Mouse (Mus musculus): ENCODE results near the gene Atp10a. TPM values are rescaled to one million over a fixed set of nuclear protein-coding genes. Genes with fewer than 3 reads are reported as not detected.

Gene Atp10a
- polyA plus RNA-seq, 1 experiment = not detected

GRCm38 (mm10) chr7:58718556-58718955 is 62.6 kb downstream of the Atp10a start:
- no peaks in the 10 kb centered on the region for H3K4me1 ChIP-seq (ENCODE audit: control insufficient read depth)
- H3K36me3 ChIP-seq (ENCODE audit: control insufficient read depth) = no peaks in the 10 kb centered on the region
- H3K4me3 ChIP-seq (replicated peaks) = no peak overlapping the region
- H3K9me3 ChIP-seq (ENCODE audit: control insufficient read depth, low read length) = no peaks in the 10 kb centered on the region
- TF ChIP-seq GATA1 (IDR thresholded peaks at IDR 0.05; ENCODE audit: low read length) (no peak), TAL1 (IDR thresholded peaks at IDR 0.05; ENCODE audit: low read length) (no peak)
- H3K27me3 ChIP-seq (ENCODE audit: control insufficient read depth) = no peaks in the 10 kb centered on the region

GRCm38 (mm10) chr7:58719218-58719938 is 63.4 kb downstream of the Atp10a start:
- Histone ChIP-seq H3K4me1 (ENCODE audit: control insufficient read depth) (no peaks in the 10 kb centered on the region), H3K36me3 (ENCODE audit: control insufficient read depth) (no peaks in the 10 kb centered on the region), H3K27me3 (ENCODE audit: control insufficient read depth) (no peaks in the 10 kb centered on the region), H3K9me3 (ENCODE audit: control insufficient read depth, low read length) (no peaks in the 10 kb centered on the region), H3K4me3 (replicated peaks) (no peak overlapping the region)
- TF ChIP-seq GATA1 (IDR thresholded peaks at IDR 0.05; ENCODE audit: low read length) (no peak), TAL1 (IDR thresholded peaks at IDR 0.05; ENCODE audit: low read length) (no peak)

DNA sequence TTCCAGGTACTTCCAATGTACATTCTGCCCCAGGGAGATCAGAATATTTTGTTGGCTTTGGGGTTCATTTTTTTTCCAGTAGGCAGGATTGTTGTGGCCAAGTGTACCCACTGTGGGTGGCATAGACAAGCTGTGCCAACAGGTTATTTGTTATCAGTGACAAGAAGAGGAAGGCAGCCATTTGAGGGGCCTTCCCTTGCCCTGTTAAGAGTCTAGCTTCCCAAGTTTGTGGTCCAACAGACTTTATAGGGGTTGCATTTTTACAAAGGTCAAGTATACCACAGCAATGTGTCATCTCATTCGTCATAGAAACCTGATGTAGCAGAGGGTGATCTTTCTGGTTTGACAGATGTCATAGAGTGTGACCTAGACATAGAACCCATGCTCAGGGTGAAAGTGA is 66.3 kb downstream of the Atp10a start:
- Histone ChIP-seq H3K9me3 (ENCODE audit: control insufficient read depth, low read length) (no peaks in the 10 kb centered on the region), H3K4me1 (ENCODE audit: control insufficient read depth) (no peaks in the 10 kb centered on the region), H3K4me3 (replicated peaks) (no peak overlapping the region), H3K36me3 (ENCODE audit: control insufficient read depth) (no peaks in the 10 kb centered on the region), H3K27me3 (ENCODE audit: control insufficient read depth) (no peaks in the 10 kb centered on the region)
- TF ChIP-seq GATA1 (IDR thresholded peaks at IDR 0.05; ENCODE audit: low read length) (no peak), TAL1 (IDR thresholded peaks at IDR 0.05; ENCODE audit: low read length) (no peak)

DNA sequence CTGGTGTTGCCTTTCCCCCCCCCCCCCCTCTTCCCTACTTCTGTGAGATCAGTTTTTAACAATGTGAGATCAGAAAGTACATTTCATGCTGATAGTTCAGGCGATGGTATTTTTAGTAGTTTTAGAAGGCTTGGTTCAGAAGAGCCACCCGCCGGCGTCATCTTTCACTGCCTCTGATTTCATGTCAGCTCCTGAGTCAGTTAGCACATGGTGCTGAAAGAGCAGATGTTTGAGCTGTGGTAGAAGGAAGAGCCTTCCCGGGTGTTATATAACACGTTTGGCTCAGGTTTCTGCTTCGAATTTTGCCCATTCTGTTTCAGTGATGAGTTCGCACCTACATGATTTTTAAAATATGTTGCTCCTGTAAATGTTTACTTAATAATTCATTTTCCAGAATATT is 74.2 kb downstream of the Atp10a start:
- Histone ChIP-seq H3K4me3 (replicated peaks) (no peak overlapping the region), H3K27me3 (ENCODE audit: control insufficient read depth) (no peaks in the 10 kb centered on the region), H3K4me1 (ENCODE audit: control insufficient read depth) (no peaks in the 10 kb centered on the region), H3K9me3 (ENCODE audit: control insufficient read depth, low read length) (no peaks in the 10 kb centered on the region), H3K36me3 (ENCODE audit: control insufficient read depth) (no peaks in the 10 kb centered on the region)
- TF ChIP-seq TAL1 (IDR thresholded peaks at IDR 0.05; ENCODE audit: low read length) (no peak), GATA1 (IDR thresholded peaks at IDR 0.05; ENCODE audit: low read length) (no peak)

- TF ChIP-seq TAL1 (IDR thresholded peaks at IDR 0.05; ENCODE audit: low read length) (no peak), GATA1 (IDR thresholded peaks at IDR 0.05; ENCODE audit: low read length) (no peak)
- no peaks in the 10 kb centered on the region for H3K36me3 ChIP-seq (ENCODE audit: control insufficient read depth)
Measured at GRCm38 (mm10) chr7:58730831-58731230, 74.9 kb downstream of the Atp10a start.

GRCm38 (mm10) chr7:58732406-58732805 is 76.4 kb downstream of the Atp10a start:
- Histone ChIP-seq H3K27me3 (ENCODE audit: control insufficient read depth) (no peaks in the 10 kb centered on the region), H3K4me1 (ENCODE audit: control insufficient read depth) (no peaks in the 10 kb centered on the region), H3K4me3 (replicated peaks) (no peak overlapping the region), H3K36me3 (ENCODE audit: control insufficient read depth) (no peaks in the 10 kb centered on the region), H3K9me3 (ENCODE audit: control insufficient read depth, low read length) (no peaks in the 10 kb centered on the region)
- no peak for TF ChIP-seq TAL1 (IDR thresholded peaks at IDR 0.05; ENCODE audit: low read length)
- no peak for TF ChIP-seq GATA1 (IDR thresholded peaks at IDR 0.05; ENCODE audit: low read length)

More at GRCm38 (mm10) chr7:58730831-58731230, 74.9 kb downstream of the Atp10a start:
- H3K9me3 ChIP-seq (ENCODE audit: control insufficient read depth, low read length) = no peaks in the 10 kb centered on the region
- no peaks in the 10 kb centered on the region for H3K4me1 ChIP-seq (ENCODE audit: control insufficient read depth)
- no peaks in the 10 kb centered on the region for H3K27me3 ChIP-seq (ENCODE audit: control insufficient read depth)
- no peak overlapping the region for H3K4me3 ChIP-seq (replicated peaks)

DNA sequence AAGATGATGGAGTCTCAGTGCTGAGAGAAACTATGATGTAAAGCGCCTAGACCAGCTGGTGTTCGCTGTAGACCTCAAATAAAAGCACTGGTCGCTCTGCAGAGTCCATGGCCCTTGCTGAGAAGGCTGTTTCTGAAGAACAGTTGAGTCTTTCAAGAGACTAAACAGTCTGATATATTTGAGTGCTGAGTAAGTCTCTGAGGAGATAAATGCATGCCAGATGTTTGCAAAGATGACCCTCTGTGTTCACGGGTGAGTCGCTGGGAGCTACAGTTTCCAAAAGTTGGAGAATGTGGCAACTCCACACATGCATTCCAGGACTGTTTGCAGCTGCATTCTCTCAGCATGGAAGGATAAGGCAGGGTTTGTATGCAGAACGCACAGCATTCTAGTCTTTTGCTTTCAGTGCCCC is 77.5 kb downstream of the Atp10a start:
- H3K9me3 ChIP-seq (ENCODE audit: control insufficient read depth, low read length) = no peaks in the 10 kb centered on the region
- TF ChIP-seq GATA1 (IDR thresholded peaks at IDR 0.05; ENCODE audit: low read length) = no peak
- TF ChIP-seq TAL1 (IDR thresholded peaks at IDR 0.05; ENCODE audit: low read length) = no peak
- H3K27me3 ChIP-seq (ENCODE audit: control insufficient read depth) = no peaks in the 10 kb centered on the region
- no peaks in the 10 kb centered on the region for H3K4me1 ChIP-seq (ENCODE audit: control insufficient read depth)
- no peaks in the 10 kb centered on the region for H3K36me3 ChIP-seq (ENCODE audit: control insufficient read depth)
- no peak overlapping the region for H3K4me3 ChIP-seq (replicated peaks)

GRCm38 (mm10) chr7:58736841-58737547 is 81.0 kb downstream of the Atp10a start:
- TF ChIP-seq TAL1 (IDR thresholded peaks at IDR 0.05; ENCODE audit: low read length) (no peak), GATA1 (IDR thresholded peaks at IDR 0.05; ENCODE audit: low read length) (no peak)
- Histone ChIP-seq H3K9me3 (ENCODE audit: control insufficient read depth, low read length) (no peaks in the 10 kb centered on the region), H3K4me1 (ENCODE audit: control insufficient read depth) (no peaks in the 10 kb centered on the region), H3K36me3 (ENCODE audit: control insufficient read depth) (no peaks in the 10 kb centered on the region), H3K27me3 (ENCODE audit: control insufficient read depth) (no peaks in the 10 kb centered on the region), H3K4me3 (replicated peaks) (no peak overlapping the region)

- Histone ChIP-seq H3K4me3 (replicated peaks) (no peak overlapping the region), H3K27me3 (ENCODE audit: control insufficient read depth) (no peaks in the 10 kb centered on the region), H3K36me3 (ENCODE audit: control insufficient read depth) (no peaks in the 10 kb centered on the region), H3K9me3 (ENCODE audit: control insufficient read depth, low read length) (no peaks in the 10 kb centered on the region), H3K4me1 (ENCODE audit: control insufficient read depth) (no peaks in the 10 kb centered on the region)
- TF ChIP-seq GATA1 (IDR thresholded peaks at IDR 0.05; ENCODE audit: low read length) (no peak), TAL1 (IDR thresholded peaks at IDR 0.05; ENCODE audit: low read length) (no peak)
Measured at GRCm38 (mm10) chr7:58740196-58740595, 84.2 kb downstream of the Atp10a start.

Data from erythroblast, embryonic 14.5 days (primary cell).